ENCODE assay signal across 19 mouse cellular contexts in genomic region chr19:37455528-37455927, GRCm38 (mm10). TPM values are rescaled to one million over a fixed set of nuclear protein-coding genes. Genes with fewer than 3 reads are reported as not detected.
DNase-seq lines count a peak whose midpoint lies in the region; ATAC-seq and TF ChIP-seq lines count a peak whose summit lies in the region.
"Had no signal": no experiment of that assay in that cellular context is flagged by ENCODE, and none has a peak within 500 bp of the region (broad histone marks: within the 10 kb centered on the region; RNA-seq: fewer than 3 reads in every experiment).

No protein-coding gene starts in this region.

- 14% methylated on average over 2 of the region's 2 CpGs for WGBS in liver, adult 2 months
- 40% methylated on average over 2 of the region's 2 CpGs for WGBS in liver, embryonic 12.5 days (ENCODE audit: insufficient replicate concordance)

- H3K27ac ChIP-seq in liver, adult 2 months (replicated peaks; ENCODE audit: insufficient read depth, low read depth, low read length) = peak overlapping the region; percentile 78
- H3K27ac ChIP-seq in liver, embryonic 12.5 days = no peak overlapping the region

- H3K9me3 ChIP-seq in liver, embryonic 12.5 days (replicated peaks) = 0 out of 2 replicates have a peak, but pooled peaks cover 8% of the 10 kb centered on the region

- no peak for TF ChIP-seq POLR2A in liver, adult 2 months (IDR thresholded peaks at IDR 0.05; ENCODE audit: extremely low read depth, insufficient read depth, low read length)

- no peaks in the 10 kb centered on the region for H3K27me3 ChIP-seq in liver, adult 2 months (ENCODE audit: control insufficient read depth, insufficient read depth, low read length)
- H3K27me3 ChIP-seq in liver, embryonic 12.5 days (replicated peaks) = peaks cover 25% of the 10 kb centered on the region
- H3K27me3 ChIP-seq: CH12.LX had no signal

- H3K4me2 ChIP-seq in liver, embryonic 12.5 days = no peak overlapping the region

- peaks cover 16% of the 10 kb centered on the region for H3K4me1 ChIP-seq in liver, adult 2 months (ENCODE audit: control insufficient read depth, insufficient read depth, low read length)
- H3K4me1 ChIP-seq in liver, embryonic 12.5 days = no peaks in the 10 kb centered on the region

- H3K9ac ChIP-seq in liver, adult 2 months (ENCODE audit: low read depth, low read length) = no peak overlapping the region
- H3K9ac ChIP-seq in liver, embryonic 12.5 days = no peak overlapping the region

- no peaks in the 10 kb centered on the region for H3K79me2 ChIP-seq in liver, adult 2 months (ENCODE audit: control insufficient read depth, insufficient read depth, low read length)

- no peak overlapping the region for H3K4me3 ChIP-seq in liver, adult 2 months (ENCODE audit: insufficient read depth, low read depth, low read length)
- no peak overlapping the region for H3K4me3 ChIP-seq in liver, embryonic 12.5 days

- H3K36me3 ChIP-seq in liver, adult 2 months (ENCODE audit: control insufficient read depth, insufficient read depth, low read length) = no peaks in the 10 kb centered on the region
- no peaks in the 10 kb centered on the region for H3K36me3 ChIP-seq in liver, embryonic 12.5 days
- H3K36me3 ChIP-seq: G1E had no signal

- TF ChIP-seq CTCF in liver, adult 2 months (IDR thresholded peaks at IDR 0.05; ENCODE audit: low read depth, low read length) = no peak

- ATAC-seq in liver, embryonic 12.5 days = no peak
- ATAC-seq: activated CD4-positive, CD25-positive, alpha-beta regulatory T cell, adult 4 months; CD4-positive, CD25-positive, alpha-beta regulatory T cell, adult 4 months; Patski had no signal

- DNase-seq in heart, adult 11 months = peak; percentile 51
- DNase-seq in heart, adult 9 months (ENCODE audit: low spot score in 2 of 2) = no peak
- peak; percentile 92 for DNase-seq in liver, adult 2 months (ENCODE audit: extremely low read depth, low read depth, low spot score)
- DNase-seq: adrenal gland, adult 8-10 months; adrenal gland, postnatal 10 days; adrenal gland, postnatal 14 days; adrenal gland, postnatal 25 days; adrenal gland, postnatal 36 days; B cell, adult 2 months; cerebellum, adult 11 months; cerebellum, adult 11-12 months; cerebellum, adult 18-20 months had no signal

RNA-seq across cellular contexts. Expression of gene Hhex, which starts 20.9 kb away (rescaled TPM):
- total RNA-seq in liver, adult 2 months (2014; rRNA removed) = 15.9 and 28.4 TPM in 2 replicates
- 73.0 and 107 TPM in 2 replicates for polyA plus RNA-seq in liver, adult 2 months (2012; rRNA removed)
- 38.9 and 39.8 TPM in 2 replicates for polyA plus RNA-seq in liver, embryonic 12.5 days (2016; fragmentation: Nextera tagmentation; extraction: Ambion mirVana)
- total RNA-seq: MEL had no signal

Comparison
In these comparisons a context has a peak if more than half of its experiments do, and no peak if none do; other contexts are left out.
1. DNase-seq: peak in heart, adult 11 months (single experiment) and liver, adult 2 months (single experiment); none in heart, adult 9 months (0 of 2).